Mouse (Mus musculus) left cerebral cortex, postnatal 14 days (tissue): ENCODE results near the gene Abhd17c. TPM values are rescaled to one million over a fixed set of nuclear protein-coding genes. Genes with fewer than 3 reads are reported as not detected.
A peak's percentile ranks its signal among the peaks of the same experiment; 100 is the strongest.

Experiments used
- DNase-seq, 2 experiments: peaks; one replicate each; pipeline ENCODE4 v3.0.0; 2021 to 2022; ENCODE audit warnings: low spot score in 2 of 2, mixed read lengths in 1 of 2
- intact Hi-C: fragments of 180-260 bp; cut with DNase I; formaldehyde crosslinking; loops from one replicate; pipeline ENCODE4 v1.15.1; 2025
- total RNA-seq, 2 experiments: library from RNA; stranded (reverse); gene quantifications; 2 replicates each; pipeline ENCODE4 v1.2.3; 2021

Gene Abhd17c
- total RNA-seq, 2 experiments from 2014 or later = 47.6 to 48.1 TPM

DNA sequence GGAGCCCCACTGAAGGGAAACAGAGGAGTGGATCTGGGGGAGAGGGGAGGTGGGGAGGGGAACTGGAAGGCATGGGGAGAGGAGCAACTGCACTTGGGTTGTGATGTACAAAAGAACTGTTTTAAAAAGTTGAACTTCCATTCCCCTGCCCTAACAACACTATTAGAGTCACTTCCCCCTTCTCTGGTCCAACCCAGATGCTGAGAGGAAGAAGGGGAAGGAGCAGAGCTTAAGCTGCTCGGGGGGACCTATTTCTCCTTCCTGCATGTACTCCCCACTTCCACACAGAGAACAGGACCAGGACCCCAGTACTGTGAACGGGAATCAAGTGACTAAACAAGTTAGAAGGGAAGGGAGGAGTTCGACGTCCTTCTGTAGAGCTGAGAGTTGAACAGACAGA lies 11.9 kb upstream of the Abhd17c start:
- DNase-seq = no peak
- intact Hi-C loops = no loop called here

DNA sequence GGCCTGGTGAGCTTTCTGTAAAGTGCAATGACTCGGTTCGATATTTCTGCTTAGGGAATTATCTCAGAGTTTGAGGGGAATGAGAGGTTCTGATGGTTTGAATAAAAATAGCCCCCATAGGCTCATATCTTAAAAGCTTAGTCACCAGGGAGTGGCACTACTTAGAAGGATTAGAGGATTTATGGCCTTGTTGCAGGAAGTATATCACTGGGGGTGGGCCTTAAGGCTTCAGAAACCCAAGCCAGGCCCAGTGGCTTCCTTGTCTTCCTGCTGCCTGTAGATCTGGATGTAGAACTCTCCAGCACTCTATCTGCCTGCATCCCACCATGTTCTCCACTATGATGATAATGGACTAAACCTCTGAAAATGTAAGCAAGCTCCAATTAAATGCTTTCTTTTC lies 7.7 kb upstream of the Abhd17c start:
- DNase-seq = no peak
- intact Hi-C loops = no loop called here

DNA sequence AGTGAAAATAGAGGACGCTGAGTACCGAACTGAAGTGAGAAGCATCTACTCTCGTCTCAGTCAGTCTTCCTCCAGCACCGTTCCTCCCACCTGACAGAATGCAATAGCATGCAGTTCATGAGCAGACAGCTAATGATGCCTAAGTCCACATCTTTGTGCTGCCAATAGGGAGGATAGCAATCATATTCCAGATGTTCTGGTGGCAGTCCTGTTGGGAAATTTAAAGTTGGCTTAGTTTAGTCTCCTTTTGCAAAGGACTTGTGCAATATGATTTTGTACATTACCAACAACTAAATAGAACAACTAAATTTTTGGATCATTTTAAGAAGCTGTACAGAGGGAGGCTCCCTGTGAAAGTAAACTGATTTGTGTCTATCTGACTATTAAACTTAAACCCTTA lies 2.1 kb upstream of the Abhd17c start:
- intact Hi-C loops = loop anchor here (5.0 kb wide), 2 partner anchors 67 to 93 kb away; partner anchors contain the start of gene Cemip

DNA sequence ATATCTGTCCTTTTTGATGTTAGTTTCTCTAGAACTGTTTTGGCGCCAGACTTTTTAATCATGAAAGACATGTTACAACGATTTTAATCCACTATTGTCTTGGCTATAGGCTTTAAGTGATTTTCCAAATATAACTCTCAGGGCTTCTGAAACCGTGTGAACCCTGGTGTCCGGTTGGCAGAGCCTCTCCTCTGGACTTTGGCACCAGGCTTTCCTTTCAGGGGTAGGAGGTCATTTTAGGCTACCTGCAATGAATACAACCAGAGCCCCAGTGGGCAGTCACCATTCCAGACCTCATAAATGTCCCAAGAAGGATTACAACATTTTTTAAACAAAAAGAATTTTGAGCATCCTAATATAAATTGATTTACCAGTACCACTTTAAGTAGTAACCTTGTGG lies 1.1 kb upstream of the Abhd17c start:
- DNase-seq = no peak
- intact Hi-C loops = loop anchor here (5.0 kb wide), 2 partner anchors 66 to 94 kb away; partner anchors contain the start of gene Cemip

More for the DNA sequence above, 2.1 kb upstream of the Abhd17c start:
- DNase-seq = no peak

DNA sequence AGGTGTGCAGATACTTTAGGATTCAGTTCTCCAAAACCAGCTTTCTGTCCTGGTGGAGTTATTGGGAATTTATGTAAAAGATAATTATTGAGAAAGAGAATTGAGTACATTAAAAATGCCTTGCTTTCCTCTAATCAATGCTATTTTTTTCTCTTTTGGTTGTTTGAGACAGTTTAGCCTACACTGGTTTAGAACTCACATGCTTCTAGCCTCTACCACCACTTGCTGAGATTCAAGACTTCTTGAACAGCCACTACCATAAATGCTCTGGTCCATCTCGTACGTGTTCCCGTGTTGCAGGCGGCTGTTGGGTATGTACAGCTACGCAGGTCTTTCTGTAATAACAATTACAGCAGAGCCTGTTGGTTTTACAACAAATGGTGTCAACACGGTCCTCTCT lies 681 bp upstream of the Abhd17c start:
- DNase-seq = no peak
- intact Hi-C loops = loop anchor here (5.0 kb wide), 2 partner anchors 65 to 95 kb away; partner anchors contain the start of gene Cemip

DNA sequence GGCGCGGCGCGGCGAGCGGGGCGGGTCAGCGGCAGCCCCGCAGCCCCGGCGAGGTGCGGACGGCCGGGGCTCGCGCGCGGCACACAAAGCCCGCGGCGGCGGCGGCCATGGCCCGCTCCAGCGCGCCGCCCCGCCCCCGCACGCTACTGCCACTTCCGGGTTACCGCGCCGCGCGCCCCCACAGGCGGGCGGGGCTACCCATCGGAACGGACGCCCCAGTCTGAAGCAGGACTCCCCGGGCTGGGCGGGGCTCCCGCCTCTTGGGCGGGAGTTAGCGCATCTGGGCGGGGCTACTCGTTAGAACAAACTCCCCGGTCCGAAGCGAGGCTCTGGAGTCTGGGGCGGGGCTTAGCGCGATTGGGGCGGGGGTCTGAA lies 254 bp upstream of the Abhd17c start:
- intact Hi-C loops = loop anchor here (5.0 kb wide), 2 partner anchors 65 to 95 kb away; partner anchors contain the start of gene Cemip
- DNase-seq = peak; percentile 90 to 93

DNA sequence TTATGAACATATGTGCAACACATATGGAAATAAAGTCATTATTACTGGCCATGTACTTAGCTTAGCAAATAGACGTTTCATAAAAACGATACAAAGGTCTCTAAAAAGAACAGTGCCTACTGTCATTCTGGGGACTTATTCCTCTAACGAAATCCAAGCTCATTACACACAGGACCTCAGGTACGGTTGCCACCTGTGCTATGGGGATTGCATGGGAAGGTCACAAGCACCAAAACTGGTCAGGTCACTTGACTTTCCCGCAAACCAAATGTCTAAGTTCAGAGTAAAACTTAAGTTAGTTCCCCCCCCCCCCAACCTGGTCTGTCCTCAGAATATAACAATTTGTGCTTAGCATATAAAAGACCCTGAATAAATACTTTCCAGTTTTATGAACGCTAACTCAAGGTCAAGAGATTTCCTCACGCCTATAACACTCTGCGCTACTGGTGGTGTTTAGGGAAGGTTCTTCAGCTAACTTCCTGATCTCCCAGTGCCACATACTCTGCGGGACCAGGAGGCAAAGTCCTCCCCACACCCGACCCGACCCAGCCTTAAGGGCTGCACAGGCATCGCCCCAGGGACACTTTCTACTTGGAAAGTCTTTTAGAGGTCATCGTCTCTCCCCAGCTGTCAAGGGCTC lies 1.2 kb downstream of the Abhd17c start:
- intact Hi-C loops = loop anchor here (5.0 kb wide), 2 partner anchors 63 to 97 kb away; partner anchors contain the start of gene Cemip
- no peak for DNase-seq

DNA sequence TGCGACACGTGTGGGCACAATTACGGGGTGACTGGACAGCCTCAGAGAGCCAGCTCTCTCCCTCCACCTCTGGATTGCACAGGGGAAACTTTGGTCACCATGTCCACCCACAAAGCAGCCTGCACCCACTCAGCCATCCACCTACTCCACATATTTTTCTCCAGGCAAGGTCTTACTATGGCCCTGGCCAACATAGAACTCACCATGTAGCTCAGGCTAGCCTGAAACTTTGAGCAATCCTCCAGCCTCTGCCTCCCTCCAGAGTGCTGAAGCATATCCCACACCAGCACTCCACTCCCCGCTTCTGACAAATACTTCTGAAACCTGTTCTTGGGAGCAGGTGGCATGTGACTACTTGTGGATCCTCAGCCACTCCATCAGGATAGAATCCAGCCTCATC lies 1.9 kb downstream of the Abhd17c start:
- intact Hi-C loops = loop anchor here (5.0 kb wide), 2 partner anchors 63 to 97 kb away; partner anchors contain the start of gene Cemip
- no peak for DNase-seq

DNA sequence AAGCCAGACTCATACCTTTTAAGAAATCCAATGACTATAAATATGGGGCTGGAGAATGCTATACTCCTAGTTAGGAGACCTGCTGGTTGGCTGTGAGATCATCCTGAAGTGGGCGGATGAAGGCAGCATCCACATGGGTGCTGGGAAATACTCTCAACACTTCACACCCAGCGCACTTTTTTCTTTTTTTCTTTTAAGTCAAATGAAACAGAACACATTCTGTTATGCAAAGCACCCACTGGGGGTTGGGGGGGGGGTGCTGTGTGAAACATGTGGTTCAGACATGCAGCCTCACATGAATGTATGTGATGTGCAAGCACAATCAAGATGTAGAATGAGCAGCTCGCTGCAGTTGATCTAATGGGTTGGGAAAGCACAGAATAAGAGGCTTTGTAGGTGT lies 2.8 kb downstream of the Abhd17c start:
- intact Hi-C loops = no loop called here
- peak in 1 of 2 experiments; percentile 39 for DNase-seq

DNA sequence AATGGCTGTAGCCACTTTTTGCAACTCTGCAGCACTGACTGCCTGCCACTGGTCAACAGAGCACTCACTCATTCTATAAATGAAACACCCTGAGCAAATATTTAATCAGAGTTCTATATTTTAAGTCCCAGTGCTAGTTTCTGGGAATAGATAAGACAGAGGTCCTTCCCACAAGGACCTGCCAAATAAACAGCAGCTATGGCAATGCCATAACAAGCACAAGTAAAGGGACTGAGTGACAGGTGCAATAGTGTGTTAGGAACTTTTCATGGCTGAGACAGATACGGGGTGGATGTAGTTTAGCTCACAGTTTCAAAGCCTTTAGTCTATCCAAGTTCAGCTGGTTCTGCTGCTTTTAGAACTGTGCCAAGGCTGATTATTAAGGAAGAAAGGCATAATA lies 3.9 kb downstream of the Abhd17c start:
- no peak for DNase-seq
- intact Hi-C loops = no loop called here

DNA sequence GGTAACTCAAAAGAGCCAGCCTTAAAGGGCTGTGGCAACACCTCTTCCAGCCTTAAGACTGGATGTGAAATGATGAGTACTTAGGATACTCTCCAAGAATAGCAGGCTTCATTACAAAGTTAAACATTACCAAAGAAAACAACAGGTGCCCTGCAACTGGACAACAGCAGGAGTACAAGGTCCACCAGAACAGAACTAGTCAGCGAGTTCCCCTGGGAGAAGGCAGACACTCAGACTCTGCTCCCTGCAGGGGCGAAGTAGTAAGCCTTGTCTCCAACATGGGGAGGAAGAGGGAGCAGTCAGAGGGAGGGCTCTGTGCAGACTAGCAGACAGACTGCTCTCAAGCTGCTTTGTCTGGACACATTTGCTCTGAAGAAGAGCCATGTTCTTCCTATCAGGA lies 6.1 kb downstream of the Abhd17c start:
- intact Hi-C loops = no loop called here

DNA sequence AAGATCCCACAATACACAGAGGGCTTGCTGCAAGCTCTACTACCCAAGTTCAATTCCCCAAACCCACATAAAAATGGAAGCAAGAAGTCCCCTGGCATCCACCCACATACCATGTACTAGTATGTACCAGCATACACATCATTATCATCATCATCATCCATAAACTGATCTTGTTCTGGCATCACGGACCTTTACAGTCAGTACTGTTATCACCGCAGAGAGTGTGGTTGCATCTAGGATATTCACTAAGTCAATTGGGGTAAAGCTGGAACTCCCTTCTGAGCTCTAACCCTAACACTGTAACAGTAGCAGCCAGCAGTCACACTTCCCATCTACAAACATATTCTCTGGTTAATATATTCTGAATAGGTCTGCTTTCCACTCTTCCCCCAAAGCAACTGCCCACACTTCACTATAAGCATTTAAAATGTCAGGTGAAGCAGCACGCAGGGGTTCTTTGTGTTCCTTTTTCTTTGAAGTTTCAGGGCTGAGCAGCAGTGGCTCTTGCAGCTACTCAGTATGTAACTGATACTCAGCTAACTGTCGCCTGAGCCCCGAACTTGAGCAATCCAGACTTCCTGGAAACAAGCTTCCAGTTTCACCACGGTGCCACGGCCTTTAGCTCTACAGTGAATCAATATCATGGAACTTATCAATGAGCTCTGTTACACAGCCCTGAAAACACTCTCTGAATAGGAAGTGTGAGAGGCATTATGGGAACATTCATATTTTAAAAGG lies 8.8 kb downstream of the Abhd17c start:
- DNase-seq = no peak
- intact Hi-C loops = no loop called here

More for the DNA sequence above, 6.1 kb downstream of the Abhd17c start:
- DNase-seq = no peak

DNA sequence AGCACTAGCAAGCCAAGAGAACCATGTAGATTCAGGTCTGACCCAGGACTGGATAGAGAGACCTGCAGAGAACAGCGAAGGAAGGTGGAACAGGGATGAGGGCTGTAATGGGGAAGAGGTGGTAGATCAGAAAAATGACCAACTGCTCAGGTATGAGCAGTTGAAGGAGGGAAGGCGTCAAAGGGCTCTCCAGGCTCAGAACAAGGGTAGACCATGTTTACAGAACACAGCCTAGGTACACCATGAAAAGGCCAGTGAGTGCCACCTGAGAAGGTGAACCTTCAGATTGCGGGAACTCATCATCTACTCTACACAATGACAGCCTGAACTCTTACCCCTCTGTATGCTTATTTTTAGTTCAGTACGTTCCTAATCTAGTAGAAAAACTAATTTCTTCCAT lies 9.5 kb downstream of the Abhd17c start:
- intact Hi-C loops = no loop called here
- DNase-seq = no peak

DNA sequence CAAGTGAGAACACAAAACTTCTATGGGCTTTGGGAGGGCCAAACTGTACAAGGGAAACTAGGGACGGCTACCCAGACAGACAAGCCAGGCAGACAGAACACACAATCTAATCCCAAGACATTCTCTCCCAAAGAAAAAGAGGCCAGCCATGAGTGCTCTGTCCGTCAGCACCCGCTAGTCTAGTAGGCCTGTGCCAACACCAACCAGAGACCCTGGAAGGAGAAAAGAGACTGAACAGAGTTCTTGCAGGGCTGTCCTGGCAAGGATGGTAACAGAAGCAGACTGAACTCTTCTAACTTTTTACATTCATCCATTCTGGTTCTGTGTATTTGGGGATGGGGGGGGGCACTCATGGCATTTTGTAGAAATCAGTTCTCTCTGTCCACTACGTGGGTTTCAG lies 12.1 kb downstream of the Abhd17c start:
- no peak for DNase-seq
- intact Hi-C loops = no loop called here

DNA sequence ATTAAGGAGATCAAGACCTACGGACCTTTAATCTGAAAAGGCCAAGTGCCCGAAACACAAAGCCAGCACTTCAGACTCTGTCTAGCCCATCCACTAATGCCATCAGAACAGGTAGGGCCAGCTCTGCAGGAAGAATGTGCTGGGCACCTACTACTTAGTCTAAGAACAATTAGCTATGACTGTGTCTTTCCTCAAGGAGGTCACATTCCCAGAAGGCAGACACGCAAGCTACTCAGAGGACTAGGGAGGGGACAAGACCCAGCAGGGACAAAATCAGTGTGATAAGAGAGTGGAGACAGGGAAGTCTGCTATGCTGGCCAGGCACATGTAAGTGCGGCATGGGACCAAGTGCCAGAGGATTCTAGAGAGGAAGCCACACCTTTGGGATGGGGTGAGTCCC lies 13.0 kb downstream of the Abhd17c start:
- no peak for DNase-seq
- intact Hi-C loops = no loop called here

DNA sequence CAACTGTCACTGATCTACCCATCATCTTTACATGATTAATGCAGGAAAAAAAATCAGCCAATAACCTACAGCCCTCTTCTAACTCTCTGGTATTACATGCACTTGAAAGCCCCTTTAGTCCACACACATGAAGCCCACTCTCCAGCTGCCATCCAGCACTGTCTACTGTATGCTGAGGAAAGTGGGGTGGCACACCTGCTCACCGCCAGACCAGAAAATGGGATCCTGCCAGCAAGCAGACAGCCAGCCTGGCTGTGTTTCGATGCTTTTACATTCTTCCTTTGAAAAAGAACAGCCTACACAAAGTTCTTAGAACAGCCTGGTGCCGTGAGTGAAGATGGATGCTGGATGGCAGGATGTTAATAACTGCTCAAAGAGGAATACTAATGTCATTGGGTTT lies 13.9 kb downstream of the Abhd17c start:
- peak; percentile 36 to 50 for DNase-seq
- intact Hi-C loops = no loop called here

DNA sequence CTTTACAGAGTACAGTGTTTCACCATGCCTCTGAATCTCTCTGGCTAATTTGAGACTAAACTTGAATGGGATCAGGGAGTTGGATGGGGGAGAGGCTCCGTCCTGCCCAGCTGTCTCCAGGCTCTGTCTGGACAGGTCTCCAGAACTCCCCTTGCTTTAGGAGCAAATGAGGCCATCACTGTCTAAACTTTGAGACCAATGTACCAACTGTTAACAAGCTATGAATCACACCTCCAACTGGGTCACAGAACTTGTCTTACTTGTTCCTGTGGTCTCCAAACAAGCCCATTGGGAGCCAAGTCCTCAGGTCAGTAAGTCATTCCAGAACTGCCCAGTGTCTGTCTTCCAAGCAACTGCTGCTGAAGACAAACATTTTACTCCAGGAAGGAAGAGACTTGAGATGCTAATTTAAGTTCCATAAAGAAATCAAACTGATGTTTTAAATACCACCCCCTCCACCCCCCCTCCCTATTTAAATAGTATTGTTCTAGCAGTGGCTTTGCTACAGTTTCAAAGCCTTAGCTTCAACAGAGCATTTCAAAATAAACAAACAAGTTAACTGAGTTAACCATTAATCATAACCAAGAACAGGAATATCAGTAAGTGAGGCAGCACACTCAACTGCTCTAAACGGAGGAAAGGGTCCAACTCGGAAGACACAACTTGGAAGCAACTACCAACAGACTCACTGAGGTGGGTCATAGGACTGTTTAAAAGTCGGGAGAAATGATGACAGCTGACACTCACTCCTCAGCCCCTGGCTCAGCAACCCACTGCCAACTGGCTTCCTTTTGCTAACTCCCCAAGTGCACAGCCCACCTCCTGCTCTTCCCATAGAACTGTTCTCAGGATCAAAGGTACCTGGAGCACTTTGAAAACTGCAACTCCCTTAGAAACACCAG lies 15.6 kb downstream of the Abhd17c start:
- intact Hi-C loops = no loop called here
- DNase-seq = no peak

DNA sequence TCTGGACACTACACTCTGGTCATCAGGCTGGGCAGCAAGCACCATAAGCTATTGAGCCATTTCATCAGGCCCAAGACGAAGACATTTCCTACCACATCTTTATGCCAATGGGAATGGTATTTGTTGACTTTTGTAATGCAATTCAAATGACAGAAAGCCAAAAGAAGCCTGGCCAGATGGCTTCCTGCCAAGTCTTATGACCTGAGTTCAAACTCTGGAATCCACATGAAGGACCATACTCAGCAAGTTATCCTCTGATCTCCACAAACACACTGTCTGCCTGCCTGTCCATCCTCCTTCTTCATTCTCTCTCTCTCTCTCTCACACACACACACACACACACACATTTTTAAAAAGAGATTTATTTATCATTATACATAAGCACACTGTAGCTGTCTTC lies 19.0 kb downstream of the Abhd17c start:
- intact Hi-C loops = no loop called here
- DNase-seq = no peak

DNA sequence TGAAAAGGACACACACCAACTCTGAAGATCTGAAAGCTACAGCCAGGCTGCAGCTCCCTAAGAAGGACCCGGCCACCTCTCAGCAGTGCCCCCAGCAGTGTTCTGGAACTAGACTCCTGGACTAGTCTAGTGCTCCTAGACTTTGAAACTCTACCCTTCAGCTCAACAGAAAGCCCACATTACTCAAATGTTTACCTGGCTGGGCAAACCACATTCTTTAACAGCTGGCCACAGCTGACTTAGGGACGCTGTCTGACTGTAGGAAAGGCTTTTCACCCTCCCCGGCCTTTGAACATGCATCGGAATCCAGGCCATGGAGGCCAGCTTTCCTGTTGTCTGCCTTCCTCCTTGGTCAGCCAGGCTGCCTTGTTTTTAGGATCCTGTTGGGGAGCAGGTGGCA lies 20.0 kb downstream of the Abhd17c start:
- DNase-seq = no peak
- intact Hi-C loops = no loop called here

DNA sequence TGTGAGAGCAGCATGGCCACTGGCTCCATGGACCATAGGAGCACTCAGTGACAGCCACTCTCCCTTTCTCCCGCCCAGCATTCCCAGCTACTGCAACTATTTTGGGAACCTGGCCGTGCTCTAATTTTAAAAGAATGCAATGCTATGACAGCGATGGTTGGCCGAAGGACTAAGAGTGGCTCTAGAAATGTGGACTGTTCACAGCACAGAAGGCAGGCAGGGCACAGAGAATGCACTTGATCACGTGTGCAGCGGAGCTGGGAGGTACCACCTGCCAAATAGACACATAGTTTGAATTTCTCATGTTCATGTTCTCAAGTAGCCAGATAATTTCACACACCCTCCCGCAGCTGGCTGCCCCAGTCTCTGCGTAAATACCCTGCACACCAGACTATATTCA lies 23.0 kb downstream of the Abhd17c start:
- DNase-seq = peak in 1 of 2 experiments; percentile 31
- intact Hi-C loops = no loop called here
